Mouse (Mus musculus) hindbrain, embryonic 12.5 days (tissue): ENCODE measurements around the gene Immp1l. TPM values are rescaled to one million over a fixed set of nuclear protein-coding genes. Genes with fewer than 3 reads are reported as not detected.

Experiments
- ATAC-seq: fragments of 200-750 bp; cut with Nextera tagmentation; 2 replicates; pipeline ENCODE4 v1.8.0; 2017; ENCODE audit warnings: moderate TSS enrichment; ENCODE audit not compliant: low FRiP score
- H3K27ac ChIP-seq: fragments of 300-500 bp; sonication (generic); 2 replicates; pipeline ENCODE4 v1.5.1; 2016; ENCODE audit warnings: mild to moderate bottlenecking
- H3K27me3 ChIP-seq: fragments of 300-500 bp; sonication (generic); 2 replicates; pipeline ENCODE4 v1.6.1; 2016; ENCODE audit warnings: mild to moderate bottlenecking
- H3K36me3 ChIP-seq: fragments of 300-500 bp; sonication (generic); 2 replicates; pipeline ENCODE4 v1.6.1; 2016; ENCODE audit warnings: mild to moderate bottlenecking
- H3K4me1 ChIP-seq: fragments of 300-500 bp; sonication (generic); 2 replicates; pipeline ENCODE4 v1.6.1; 2016
- H3K4me2 ChIP-seq: fragments of 300-500 bp; sonication (generic); replicated peaks from 2 replicates; pipeline ENCODE4 v1.6.1; 2016; ENCODE audit warnings: mild to moderate bottlenecking
- H3K4me3 ChIP-seq: fragments of 300-500 bp; sonication (generic); 2 replicates; pipeline ENCODE4 v1.5.1; 2016; ENCODE audit warnings: mild to moderate bottlenecking
- H3K9ac ChIP-seq: fragments of 300-500 bp; sonication (generic); 2 replicates; pipeline ENCODE4 v1.6.1; 2016; ENCODE audit warnings: mild to moderate bottlenecking, moderate library complexity
- H3K9me3 ChIP-seq: fragments of 300-500 bp; sonication (generic); replicated peaks from 2 replicates; pipeline ENCODE4 v1.6.1; 2016; ENCODE audit warnings: mild to moderate bottlenecking
- WGBS: fragments of 180-500 bp; shearing (Covaris S2); methylation state at CpG from one replicate; pipeline ENCODE4 v1.1.7; 2016; 5-methylcytosine and 5-hydroxymethylcytosine counted together
- polyA plus RNA-seq: library from polyadenylated mRNA; unstranded; fragments of >200 nt; fragmentation: Nextera tagmentation; extraction: Ambion mirVana; gene quantifications from 2 replicates; pipeline ENCODE4 v1.2.1, GENCODE M21; 2016

Immp1l gene
- 106 and 124 TPM in 2 replicates for polyA plus RNA-seq

GRCm38 (mm10) chr2:105903896-105904756 is at the start of gene Immp1l, which contains the start of gene Elp4:
Gene Immp1l, plus strand, starts transcription at chr2:105904638.
Gene Elp4, minus strand, starts transcription at chr2:105904564.
- 0 out of 2 replicates have a peak within 1 kb of the TSS, but pooled peaks have one; percentile 23 for H3K27ac ChIP-seq
- ATAC-seq, result peak; percentile 100
- WGBS, result under 1% methylated on average over 39 of the region's 39 CpGs
- H3K9ac ChIP-seq, result peak within 1 kb of the TSS; percentile 79
- H3K27me3 ChIP-seq, result no peaks in the 10 kb centered on the region
- no peaks in the 10 kb centered on the region for H3K36me3 ChIP-seq
- H3K4me2 ChIP-seq, result peak within 1 kb of the TSS; percentile 80
- H3K4me1 ChIP-seq, result peaks cover 7% of the 10 kb centered on the region
- no peaks in the 10 kb centered on the region for H3K9me3 ChIP-seq
- peak within 1 kb of the TSS; percentile 89 for H3K4me3 ChIP-seq

- 55% methylated on average over 2 of the region's 2 CpGs for WGBS
- H3K4me2 ChIP-seq, result no peak overlapping the region
- H3K27ac ChIP-seq, result no peak overlapping the region
- H3K9ac ChIP-seq, result no peak overlapping the region
- no peak overlapping the region for H3K4me3 ChIP-seq
- no peaks in the 10 kb centered on the region for H3K4me1 ChIP-seq
- ATAC-seq, result no peak
- H3K9me3 ChIP-seq, result no peaks in the 10 kb centered on the region
- no peaks in the 10 kb centered on the region for H3K27me3 ChIP-seq
- no peaks in the 10 kb centered on the region for H3K36me3 ChIP-seq
Measured at GRCm38 (mm10) chr2:105854740-105855139, 49.7 kb upstream of the Immp1l start.

- Histone ChIP-seq H3K9me3 (0 out of 2 replicates have a peak, but pooled peaks cover 3% of the 10 kb centered on the region), H3K27ac (no peak overlapping the region), H3K4me1 (no peaks in the 10 kb centered on the region), H3K9ac (no peak overlapping the region), H3K4me2 (no peak overlapping the region), H3K4me3 (no peak overlapping the region), H3K36me3 (0 out of 2 replicates have a peak, but pooled peaks cover 9% of the 10 kb centered on the region), H3K27me3 (no peaks in the 10 kb centered on the region)
- no peak for ATAC-seq
- 84% methylated on average over 1 of the region's 1 CpGs for WGBS
Measured at GRCm38 (mm10) chr2:105873403-105873802, 31.0 kb upstream of the Immp1l start.

GRCm38 (mm10) chr2:105890816-105891215 is 13.6 kb upstream of the Immp1l start:
- H3K9ac ChIP-seq, result no peak overlapping the region
- ATAC-seq, result no peak
- no peak overlapping the region for H3K27ac ChIP-seq
- H3K4me3 ChIP-seq, result no peak overlapping the region
- peaks cover 28% of the 10 kb centered on the region for H3K36me3 ChIP-seq
- H3K27me3 ChIP-seq, result no peaks in the 10 kb centered on the region
- no peaks in the 10 kb centered on the region for H3K4me1 ChIP-seq
- peaks cover 13% of the 10 kb centered on the region; the same call in 1 of the 2 replicates for H3K9me3 ChIP-seq
- no peak overlapping the region for H3K4me2 ChIP-seq

- Histone ChIP-seq H3K4me3 (peak overlapping the region; percentile 89), H3K27ac (0 out of 2 replicates have a peak overlapping the region, but pooled peaks have one; percentile 23), H3K9me3 (no peaks in the 10 kb centered on the region), H3K4me2 (peak overlapping the region; percentile 80), H3K36me3 (no peaks in the 10 kb centered on the region), H3K27me3 (no peaks in the 10 kb centered on the region), H3K9ac (peak overlapping the region; percentile 79), H3K4me1 (peaks cover 7% of the 10 kb centered on the region)
- peak; percentile 62 for ATAC-seq
- WGBS, result under 1% methylated on average over 12 of the region's 12 CpGs
Measured at GRCm38 (mm10) chr2:105904757-105905146, 314 bp downstream of the Immp1l start.

GRCm38 (mm10) chr2:105908351-105908750 is 3.9 kb downstream of the Immp1l start:
- H3K27me3 ChIP-seq, result no peaks in the 10 kb centered on the region
- ATAC-seq, result no peak
- peaks cover 5% of the 10 kb centered on the region; the same call in 1 of the 2 replicates for H3K36me3 ChIP-seq
- H3K27ac ChIP-seq, result no peak overlapping the region
- no peak overlapping the region for H3K4me3 ChIP-seq
- 85% methylated on average over 5 of the region's 5 CpGs for WGBS
- no peaks in the 10 kb centered on the region for H3K9me3 ChIP-seq
- no peak overlapping the region for H3K9ac ChIP-seq
- no peak overlapping the region for H3K4me2 ChIP-seq
- peaks cover 7% of the 10 kb centered on the region for H3K4me1 ChIP-seq

GRCm38 (mm10) chr2:105910611-105911010 is 6.2 kb downstream of the Immp1l start:
- ATAC-seq, result 0 out of 2 replicates have a peak, but pooled peaks have one; percentile 13
- WGBS, result 94% methylated on average over 3 of the region's 3 CpGs
- Histone ChIP-seq H3K4me2 (no peak overlapping the region), H3K9me3 (no peaks in the 10 kb centered on the region), H3K4me3 (no peak overlapping the region), H3K4me1 (peaks cover under 1% of the 10 kb centered on the region; the same call in 1 of the 2 replicates), H3K36me3 (peaks cover 5% of the 10 kb centered on the region; the same call in 1 of the 2 replicates), H3K27ac (no peak overlapping the region), H3K9ac (no peak overlapping the region), H3K27me3 (no peaks in the 10 kb centered on the region)

- H3K4me3 ChIP-seq, result no peak overlapping the region
- peaks cover 5% of the 10 kb centered on the region; the same call in 1 of the 2 replicates for H3K36me3 ChIP-seq
- ATAC-seq, result peak; percentile 69
- 59% methylated on average over 6 of the region's 6 CpGs for WGBS
- no peaks in the 10 kb centered on the region for H3K9me3 ChIP-seq
- no peaks in the 10 kb centered on the region for H3K27me3 ChIP-seq
- no peak overlapping the region for H3K27ac ChIP-seq
- H3K9ac ChIP-seq, result no peak overlapping the region
- H3K4me2 ChIP-seq, result no peak overlapping the region
- H3K4me1 ChIP-seq, result no peaks in the 10 kb centered on the region
Measured at GRCm38 (mm10) chr2:105913655-105914366, 9.4 kb downstream of the Immp1l start.

GRCm38 (mm10) chr2:105916671-105917070 is 12.2 kb downstream of the Immp1l start:
- H3K4me2 ChIP-seq, result no peak overlapping the region
- no peak overlapping the region for H3K4me3 ChIP-seq
- no peak overlapping the region for H3K27ac ChIP-seq
- no peak overlapping the region for H3K9ac ChIP-seq
- H3K36me3 ChIP-seq, result no peaks in the 10 kb centered on the region
- WGBS, result 95% methylated on average over 1 of the region's 1 CpGs
- ATAC-seq, result no peak
- H3K4me1 ChIP-seq, result no peaks in the 10 kb centered on the region
- H3K27me3 ChIP-seq, result no peaks in the 10 kb centered on the region
- no peaks in the 10 kb centered on the region for H3K9me3 ChIP-seq

- Histone ChIP-seq H3K36me3 (no peaks in the 10 kb centered on the region), H3K9me3 (no peaks in the 10 kb centered on the region), H3K4me1 (no peaks in the 10 kb centered on the region), H3K27me3 (no peaks in the 10 kb centered on the region), H3K27ac (no peak overlapping the region), H3K4me3 (no peak overlapping the region), H3K4me2 (no peak overlapping the region), H3K9ac (no peak overlapping the region)
- ATAC-seq, result peak; percentile 67; the same call in 1 of the 2 replicates
- WGBS, result 72% methylated on average over 5 of the region's 5 CpGs
Measured at GRCm38 (mm10) chr2:105917623-105918346, 13.3 kb downstream of the Immp1l start.

GRCm38 (mm10) chr2:105950131-105950530 is 45.7 kb downstream of the Immp1l start:
- Histone ChIP-seq H3K4me1 (no peaks in the 10 kb centered on the region), H3K4me3 (no peak overlapping the region), H3K27me3 (no peaks in the 10 kb centered on the region), H3K9ac (no peak overlapping the region), H3K36me3 (no peaks in the 10 kb centered on the region), H3K9me3 (no peaks in the 10 kb centered on the region), H3K4me2 (no peak overlapping the region), H3K27ac (no peak overlapping the region)
- no peak for ATAC-seq
- 92% methylated on average over 2 of the region's 2 CpGs for WGBS
